Mouse (Mus musculus) limb, embryonic 10.5 days (tissue): ENCODE measurements at regions not wholly inside any gene's neighbourhood (a gene's known extent, or its start where the extent isn't known, plus 50 kb on each side); places are given as distances from the start of the nearest gene placed in this dataset.

Experiments
- DNase-seq: peaks from one replicate; pipeline ENCODE4 v3.0.0-alpha.2; 2017; ENCODE audit warnings: low spot score
- H3K27ac ChIP-seq: fragments of 300-500 bp; sonication (generic); 2 replicates; pipeline ENCODE4 v1.5.1; 2016; ENCODE audit warnings: mild to moderate bottlenecking
- H3K27me3 ChIP-seq: fragments of 300-500 bp; sonication (generic); 2 replicates; pipeline ENCODE4 v1.6.1; 2016; ENCODE audit warnings: low read depth, mild to moderate bottlenecking; ENCODE audit not compliant: poor library complexity, severe bottlenecking
- H3K36me3 ChIP-seq: fragments of 300-500 bp; sonication (generic); 2 replicates; pipeline ENCODE4 v1.6.1; 2016; ENCODE audit warnings: mild to moderate bottlenecking, moderate library complexity
- H3K4me1 ChIP-seq: fragments of 300-500 bp; sonication (generic); 2 replicates; pipeline ENCODE4 v1.6.1; 2016
- H3K4me3 ChIP-seq: fragments of 300-500 bp; sonication (generic); 2 replicates; pipeline ENCODE4 v1.5.1; 2016; ENCODE audit warnings: mild to moderate bottlenecking, moderate library complexity
- H3K9me3 ChIP-seq: fragments of 300-500 bp; sonication (generic); replicated peaks from 2 replicates; pipeline ENCODE4 v1.6.1; 2016; ENCODE audit warnings: mild to moderate bottlenecking
- WGBS: fragments of 180-500 bp; shearing (Covaris S2); methylation state at CpG from one replicate; pipeline ENCODE4 v1.1.7; 2016; 5-methylcytosine and 5-hydroxymethylcytosine counted together

- no peak for DNase-seq
- H3K4me1 ChIP-seq = no peaks in the 10 kb centered on the region
- no peak overlapping the region for H3K27ac ChIP-seq
- no peak overlapping the region for H3K4me3 ChIP-seq
- no peaks in the 10 kb centered on the region for H3K27me3 ChIP-seq
- 77% methylated on average over 5 of the region's 5 CpGs for WGBS
- H3K36me3 ChIP-seq = no peaks in the 10 kb centered on the region
- no peaks in the 10 kb centered on the region for H3K9me3 ChIP-seq
These were observed 145.1 kb upstream of the Gadl1 start for GRCm38 (mm10) chr9:115764136-115764535.

GRCm38 (mm10) chr9:115766471-115766870 lies 142.8 kb upstream of the Gadl1 start:
- H3K4me1 ChIP-seq = no peaks in the 10 kb centered on the region
- no peak overlapping the region for H3K27ac ChIP-seq
- no peaks in the 10 kb centered on the region for H3K9me3 ChIP-seq
- no peaks in the 10 kb centered on the region for H3K36me3 ChIP-seq
- H3K4me3 ChIP-seq = no peak overlapping the region
- DNase-seq = no peak
- 92% methylated on average over 6 of the region's 6 CpGs for WGBS
- H3K27me3 ChIP-seq = no peaks in the 10 kb centered on the region

- no peak overlapping the region for H3K4me3 ChIP-seq
- H3K9me3 ChIP-seq = no peaks in the 10 kb centered on the region
- no peak for DNase-seq
- peaks cover 8% of the 10 kb centered on the region; the same call in 1 of the 2 replicates for H3K4me1 ChIP-seq
- no peaks in the 10 kb centered on the region for H3K36me3 ChIP-seq
- 86% methylated on average over 8 of the region's 8 CpGs for WGBS
- no peaks in the 10 kb centered on the region for H3K27me3 ChIP-seq
- no peak overlapping the region for H3K27ac ChIP-seq
These were observed 134.1 kb upstream of the Gadl1 start for GRCm38 (mm10) chr9:115775112-115775511.

GRCm38 (mm10) chr9:115775858-115776257 lies 133.4 kb upstream of the Gadl1 start:
- Histone ChIP-seq H3K4me3 (no peak overlapping the region), H3K27me3 (no peaks in the 10 kb centered on the region), H3K36me3 (no peaks in the 10 kb centered on the region), H3K27ac (no peak overlapping the region), H3K9me3 (no peaks in the 10 kb centered on the region), H3K4me1 (peaks cover 8% of the 10 kb centered on the region; the same call in 1 of the 2 replicates)
- DNase-seq = no peak
- WGBS = 84% methylated on average over 7 of the region's 7 CpGs

- peaks cover 8% of the 10 kb centered on the region; the same call in 1 of the 2 replicates for H3K4me1 ChIP-seq
- no peaks in the 10 kb centered on the region for H3K27me3 ChIP-seq
- WGBS = 88% methylated on average over 9 of the region's 9 CpGs
- no peak for DNase-seq
- H3K9me3 ChIP-seq = no peaks in the 10 kb centered on the region
- H3K36me3 ChIP-seq = no peaks in the 10 kb centered on the region
- H3K27ac ChIP-seq = no peak overlapping the region
- no peak overlapping the region for H3K4me3 ChIP-seq
These were observed 132.0 kb upstream of the Gadl1 start for GRCm38 (mm10) chr9:115777097-115777864.

- no peaks in the 10 kb centered on the region for H3K36me3 ChIP-seq
- WGBS = 61% methylated on average over 5 of the region's 5 CpGs
- peaks cover 8% of the 10 kb centered on the region; the same call in 1 of the 2 replicates for H3K4me1 ChIP-seq
- no peak overlapping the region; the same call in 1 of the 2 replicates for H3K27ac ChIP-seq
- DNase-seq = no peak
- H3K27me3 ChIP-seq = no peaks in the 10 kb centered on the region
- H3K9me3 ChIP-seq = no peaks in the 10 kb centered on the region
- H3K4me3 ChIP-seq = no peak overlapping the region
These were observed 130.4 kb upstream of the Gadl1 start for GRCm38 (mm10) chr9:115778862-115779261.

GRCm38 (mm10) chr9:115799330-115799729 lies 109.9 kb upstream of the Gadl1 start:
- Histone ChIP-seq H3K27me3 (no peaks in the 10 kb centered on the region), H3K27ac (no peak overlapping the region), H3K9me3 (no peaks in the 10 kb centered on the region), H3K36me3 (no peaks in the 10 kb centered on the region), H3K4me3 (no peak overlapping the region), H3K4me1 (no peaks in the 10 kb centered on the region)
- 91% methylated on average over 3 of the region's 3 CpGs for WGBS
- no peak for DNase-seq

- H3K9me3 ChIP-seq = no peaks in the 10 kb centered on the region
- no peaks in the 10 kb centered on the region for H3K27me3 ChIP-seq
- no peak for DNase-seq
- no peaks in the 10 kb centered on the region for H3K4me1 ChIP-seq
- no peak overlapping the region for H3K4me3 ChIP-seq
- no peak overlapping the region for H3K27ac ChIP-seq
- 64% methylated on average over 6 of the region's 6 CpGs for WGBS
- no peaks in the 10 kb centered on the region for H3K36me3 ChIP-seq
These were observed 108.6 kb upstream of the Gadl1 start for GRCm38 (mm10) chr9:115800624-115801023.

- no peak for DNase-seq
- Histone ChIP-seq H3K4me3 (no peak overlapping the region), H3K27me3 (no peaks in the 10 kb centered on the region), H3K36me3 (no peaks in the 10 kb centered on the region), H3K9me3 (no peaks in the 10 kb centered on the region), H3K27ac (no peak overlapping the region), H3K4me1 (peaks cover 9% of the 10 kb centered on the region)
- 73% methylated on average over 3 of the region's 3 CpGs for WGBS
These were observed 106.2 kb upstream of the Gadl1 start for GRCm38 (mm10) chr9:115803071-115803470.

- no peak for DNase-seq
- no peaks in the 10 kb centered on the region for H3K36me3 ChIP-seq
- H3K4me3 ChIP-seq = no peak overlapping the region
- 43% methylated on average over 4 of the region's 4 CpGs for WGBS
- H3K27me3 ChIP-seq = no peaks in the 10 kb centered on the region
- no peaks in the 10 kb centered on the region for H3K9me3 ChIP-seq
- peaks cover 9% of the 10 kb centered on the region for H3K4me1 ChIP-seq
- H3K27ac ChIP-seq = no peak overlapping the region
These were observed 104.0 kb upstream of the Gadl1 start for GRCm38 (mm10) chr9:115805224-115805623.

GRCm38 (mm10) chr9:115806018-115806702 lies 103.1 kb upstream of the Gadl1 start:
- peaks cover 9% of the 10 kb centered on the region for H3K4me1 ChIP-seq
- H3K27ac ChIP-seq = peak overlapping the region; percentile 30; the same call in 1 of the 2 replicates
- DNase-seq = no peak
- no peaks in the 10 kb centered on the region for H3K27me3 ChIP-seq
- H3K36me3 ChIP-seq = no peaks in the 10 kb centered on the region
- H3K4me3 ChIP-seq = no peak overlapping the region
- 22% methylated on average over 10 of the region's 10 CpGs for WGBS
- no peaks in the 10 kb centered on the region for H3K9me3 ChIP-seq

GRCm38 (mm10) chr9:115840186-115840585 lies 69.1 kb upstream of the Gadl1 start:
- no peak for DNase-seq
- Histone ChIP-seq H3K4me3 (no peak overlapping the region), H3K4me1 (no peaks in the 10 kb centered on the region), H3K9me3 (no peaks in the 10 kb centered on the region), H3K27ac (no peak overlapping the region), H3K36me3 (no peaks in the 10 kb centered on the region), H3K27me3 (no peaks in the 10 kb centered on the region)
- WGBS = 68% methylated on average over 5 of the region's 5 CpGs

GRCm38 (mm10) chr9:115840791-115841190 lies 68.5 kb upstream of the Gadl1 start:
- no peak for DNase-seq
- Histone ChIP-seq H3K4me3 (no peak overlapping the region), H3K27me3 (no peaks in the 10 kb centered on the region), H3K36me3 (no peaks in the 10 kb centered on the region), H3K4me1 (no peaks in the 10 kb centered on the region), H3K27ac (no peak overlapping the region), H3K9me3 (no peaks in the 10 kb centered on the region)
- WGBS = 87% methylated on average over 8 of the region's 8 CpGs
